Comparison of ENCODE assay signal across 9 mouse cellular contexts in genomic region chr11:100387589-100388375, GRCm38 (mm10). TPM values are rescaled to one million over a fixed set of nuclear protein-coding genes. Genes with fewer than 3 reads are reported as not detected.
DNase-seq lines count a peak whose midpoint lies in the region; ATAC-seq and TF ChIP-seq lines count a peak whose summit lies in the region.
"Had no signal": no experiment of that assay in that cellular context is flagged by ENCODE, and none has a peak within 500 bp of the region (broad histone marks: within the 10 kb centered on the region; RNA-seq: fewer than 3 reads in every experiment).

No protein-coding gene starts in this region.

- no peak overlapping the region for H3K4me3 ChIP-seq in left cerebral cortex, adult 2 months
- peak overlapping the region; percentile 11 for H3K4me3 ChIP-seq in heart, embryonic 16.5 days (ENCODE audit: low read length)
- H3K4me3 ChIP-seq in limb, embryonic 12.5 days (replicated peaks): no peak overlapping the region
- H3K4me3 ChIP-seq in stomach, embryonic 14.5 days (ENCODE audit: low read depth, low read length): no peak overlapping the region

- H3K27me3 ChIP-seq in heart, embryonic 16.5 days (ENCODE audit: control insufficient read depth, insufficient read depth, low read length): no peaks in the 10 kb centered on the region
- no peaks in the 10 kb centered on the region for H3K27me3 ChIP-seq in limb, embryonic 12.5 days
- no peaks in the 10 kb centered on the region for H3K27me3 ChIP-seq in stomach, embryonic 14.5 days (ENCODE audit: control insufficient read depth, insufficient read depth, low read length)

- peak overlapping the region; percentile 48 for H3K27ac ChIP-seq in left cerebral cortex, adult 2 months
- H3K27ac ChIP-seq in heart, embryonic 16.5 days (ENCODE audit: low read length): peak overlapping the region; percentile 94
- H3K27ac ChIP-seq in limb, embryonic 12.5 days: peak overlapping the region; percentile 69; the same call in 1 of the 2 replicates
- peak overlapping the region; percentile 90 for H3K27ac ChIP-seq in stomach, embryonic 14.5 days (ENCODE audit: low read length)

- peaks cover 28% of the 10 kb centered on the region for H3K36me3 ChIP-seq in heart, embryonic 16.5 days (ENCODE audit: control insufficient read depth, insufficient read depth)
- H3K36me3 ChIP-seq in limb, embryonic 12.5 days: peaks cover 27% of the 10 kb centered on the region
- peaks cover 31% of the 10 kb centered on the region for H3K36me3 ChIP-seq in stomach, embryonic 14.5 days (ENCODE audit: control insufficient read depth, insufficient read depth, low read length)

- H3K4me1 ChIP-seq in heart, embryonic 16.5 days (ENCODE audit: control insufficient read depth, insufficient read depth, low read length): peaks cover 63% of the 10 kb centered on the region
- H3K4me1 ChIP-seq in limb, embryonic 12.5 days (replicated peaks): peaks cover 29% of the 10 kb centered on the region
- H3K4me1 ChIP-seq in stomach, embryonic 14.5 days (ENCODE audit: control insufficient read depth, insufficient read depth, low read length): peaks cover 52% of the 10 kb centered on the region

- no peak for TF ChIP-seq CTCF in left cerebral cortex, adult 2 months (IDR thresholded peaks at IDR 0.05)

- intact Hi-C loops in left cerebral cortex, adult 2 months (cut with DNase I): no loop called here

- WGBS in heart, embryonic 16.5 days: 23% methylated on average over 14 of the region's 14 CpGs
- 39% methylated on average over 14 of the region's 14 CpGs for WGBS in limb, embryonic 12.5 days
- WGBS in stomach, embryonic 14.5 days: 20% methylated on average over 14 of the region's 14 CpGs

- peak overlapping the region; percentile 66 for H3K9ac ChIP-seq in heart, embryonic 16.5 days (ENCODE audit: low read length)
- peak overlapping the region; percentile 23; the same call in 1 of the 2 replicates for H3K9ac ChIP-seq in limb, embryonic 12.5 days (replicated peaks)
- H3K9ac ChIP-seq in stomach, embryonic 14.5 days (replicated peaks; ENCODE audit: low read depth, low read length): no peak overlapping the region

- DNase-seq in left cerebral cortex, adult 2 months (ENCODE audit: extremely low spot score in 1 of 2, low spot score in 2 of 2): peak in 1 of 2 experiments; percentile 63
- DNase-seq in left cerebral cortex, adult 11 months (ENCODE audit: low spot score): no peak
- peak; percentile 23 for DNase-seq in embryo, embryonic 9.5 days (ENCODE audit: extremely low spot score)
- no peak for DNase-seq in layer of hippocampus, adult 9-11 months
- no peak for DNase-seq in spleen, postnatal 4 days (ENCODE audit: low spot score in 2 of 2)

- H3K4me2 ChIP-seq in heart, embryonic 16.5 days (ENCODE audit: low read depth, low read length): peak overlapping the region; percentile 59
- H3K4me2 ChIP-seq in limb, embryonic 12.5 days: peak overlapping the region; percentile 11
- H3K4me2 ChIP-seq in stomach, embryonic 14.5 days (replicated peaks; ENCODE audit: low read depth, low read length): peak overlapping the region; percentile 28; the same call in 1 of the 2 replicates

- H3K9me3 ChIP-seq in heart, embryonic 16.5 days (replicated peaks; ENCODE audit: control insufficient read depth, low read length): no peaks in the 10 kb centered on the region
- no peaks in the 10 kb centered on the region for H3K9me3 ChIP-seq in limb, embryonic 12.5 days
- no peaks in the 10 kb centered on the region for H3K9me3 ChIP-seq in stomach, embryonic 14.5 days (ENCODE audit: control insufficient read depth, low read depth, low read length)

- peak; percentile 68 for ATAC-seq in heart, embryonic 16.5 days (replicated peaks; ENCODE audit: extremely low read depth, insufficient read depth, low FRiP score)
- no peak for ATAC-seq in limb, embryonic 12.5 days (ENCODE audit: insufficient number of reproducible peaks, insufficient read depth, low FRiP score, low TSS enrichment, low read depth)
- ATAC-seq in stomach, embryonic 14.5 days (ENCODE audit: insufficient number of reproducible peaks, insufficient read depth, low FRiP score, low read depth): peak; percentile 34; the same call in 1 of the 2 replicates

RNA-seq across cellular contexts. Expression of gene Jup, which starts 9.8 kb away (rescaled TPM):
- total RNA-seq in left cerebral cortex, adult 2 months (2021): 10 to 100 TPM; 51.2 to 53.7 TPM
- polyA plus RNA-seq in heart, embryonic 16.5 days (2015; fragmentation: Nextera tagmentation; extraction: Ambion mirVana): 140 and 155 TPM in 2 replicates
- polyA plus RNA-seq in limb, embryonic 12.5 days (2016; fragmentation: Nextera tagmentation; extraction: Ambion mirVana): 44.1 and 49.3 TPM in 2 replicates
- 131 and 139 TPM in 2 replicates for polyA plus RNA-seq in stomach, embryonic 14.5 days (2014; fragmentation: Nextera tagmentation; extraction: Ambion mirVana)

RNA-seq across cellular contexts. Expression of gene P3h4, which starts 26.9 kb away (rescaled TPM):
- total RNA-seq in left cerebral cortex, adult 2 months (2021): 1 to 10 TPM; 7.6 to 9.4 TPM
- 50.8 and 52.6 TPM in 2 replicates for polyA plus RNA-seq in heart, embryonic 16.5 days (2015; fragmentation: Nextera tagmentation; extraction: Ambion mirVana)
- 54.3 and 58.3 TPM in 2 replicates for polyA plus RNA-seq in limb, embryonic 12.5 days (2016; fragmentation: Nextera tagmentation; extraction: Ambion mirVana)
- 68.0 and 68.9 TPM in 2 replicates for polyA plus RNA-seq in stomach, embryonic 14.5 days (2014; fragmentation: Nextera tagmentation; extraction: Ambion mirVana)

RNA-seq across cellular contexts. Expression of gene Fkbp10, which starts 27.7 kb away (rescaled TPM):
- total RNA-seq in left cerebral cortex, adult 2 months (2021): 1 to 10 TPM; 3.6 to 4.8 TPM
- 89.4 and 98.0 TPM in 2 replicates for polyA plus RNA-seq in heart, embryonic 16.5 days (2015; fragmentation: Nextera tagmentation; extraction: Ambion mirVana)
- polyA plus RNA-seq in limb, embryonic 12.5 days (2016; fragmentation: Nextera tagmentation; extraction: Ambion mirVana): 101 and 118 TPM in 2 replicates
- polyA plus RNA-seq in stomach, embryonic 14.5 days (2014; fragmentation: Nextera tagmentation; extraction: Ambion mirVana): 106 and 108 TPM in 2 replicates

RNA-seq across cellular contexts. Expression of gene Hap1, which starts 31.9 kb away (rescaled TPM):
- 100 to 1,000 TPM; 150 to 194 TPM for total RNA-seq in left cerebral cortex, adult 2 months (2021)
- 5.6 and 5.8 TPM in 2 replicates for polyA plus RNA-seq in heart, embryonic 16.5 days (2015; fragmentation: Nextera tagmentation; extraction: Ambion mirVana)
- 1.5 and 2.1 TPM in 2 replicates for polyA plus RNA-seq in limb, embryonic 12.5 days (2016; fragmentation: Nextera tagmentation; extraction: Ambion mirVana)
- 10.8 and 12.3 TPM in 2 replicates for polyA plus RNA-seq in stomach, embryonic 14.5 days (2014; fragmentation: Nextera tagmentation; extraction: Ambion mirVana)

RNA-seq across cellular contexts. Expression of gene Gast, which starts 53.6 kb away (rescaled TPM):
- total RNA-seq in left cerebral cortex, adult 2 months (2021): not detected
- polyA plus RNA-seq in heart, embryonic 16.5 days (2015; fragmentation: Nextera tagmentation; extraction: Ambion mirVana): not detected in 2 replicates
- not detected in 2 replicates for polyA plus RNA-seq in limb, embryonic 12.5 days (2016; fragmentation: Nextera tagmentation; extraction: Ambion mirVana)
- 6.9 and 13.2 TPM in 2 replicates for polyA plus RNA-seq in stomach, embryonic 14.5 days (2014; fragmentation: Nextera tagmentation; extraction: Ambion mirVana)
- polyA plus RNA-seq: large intestine, adult 2 months had no signal
